Mouse (Mus musculus) B cell, adult 2 months (primary cell): ENCODE measurements around the gene Pfkfb3.
"Not testable (repeated sequence)": the region's sequence is repeated elsewhere in the genome, so short reads cannot be mapped to it uniquely, and the experiment has no call there.

Experiments
- DNase-seq, 2 experiments: peaks; one replicate each; pipeline ENCODE4 v3.0.0; 2022

The Pfkfb3 gene

DNA sequence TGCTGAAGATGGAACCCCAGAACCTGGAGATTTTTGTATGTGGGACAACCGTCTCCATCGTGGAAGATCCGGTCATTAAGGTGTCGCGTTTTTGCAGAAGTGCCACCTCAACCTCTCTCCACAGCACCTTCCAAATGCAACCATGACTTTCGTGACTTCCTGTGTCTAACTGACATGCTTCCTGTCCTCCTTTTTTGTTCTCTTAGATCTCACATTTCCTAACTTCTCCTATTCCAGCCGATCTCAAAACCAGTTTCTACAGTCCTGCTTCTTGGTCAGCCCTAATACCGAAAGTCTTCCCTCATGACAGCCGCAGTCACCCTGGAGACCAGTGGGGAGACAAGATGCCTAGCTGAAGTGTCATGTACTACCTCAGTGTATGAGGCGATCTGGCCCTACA lies 5.4 kb downstream of the Pfkfb3 start:
- peak; percentile 16 to 28 for DNase-seq

GRCm38 (mm10) chr2:11547609-11548008 lies 6.3 kb downstream of the Pfkfb3 start:
- peak; percentile 56 to 68 for DNase-seq

- DNase-seq: no peak
Measured at GRCm38 (mm10) chr2:11546091-11546490, 7.8 kb downstream of the Pfkfb3 start.

DNA sequence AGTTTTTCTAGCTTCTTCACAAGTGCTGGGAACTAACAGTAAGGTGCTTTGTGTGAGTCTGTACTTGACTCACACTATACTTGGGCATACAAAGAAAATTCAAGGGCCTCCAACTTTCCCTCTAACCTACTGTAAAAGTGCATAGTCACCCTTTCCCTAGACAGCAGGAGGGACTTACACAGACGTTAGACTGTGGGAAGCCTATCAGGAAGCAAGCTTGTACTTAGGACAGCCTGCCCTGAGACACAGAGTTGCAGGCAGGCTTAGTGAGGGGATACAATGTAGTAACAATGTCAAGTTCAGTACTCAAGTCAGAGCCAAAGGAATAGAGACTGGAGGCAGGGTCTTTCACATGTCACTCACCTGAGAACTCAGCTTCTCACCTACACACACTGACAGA lies 8.5 kb downstream of the Pfkfb3 start:
- DNase-seq: no peak

DNA sequence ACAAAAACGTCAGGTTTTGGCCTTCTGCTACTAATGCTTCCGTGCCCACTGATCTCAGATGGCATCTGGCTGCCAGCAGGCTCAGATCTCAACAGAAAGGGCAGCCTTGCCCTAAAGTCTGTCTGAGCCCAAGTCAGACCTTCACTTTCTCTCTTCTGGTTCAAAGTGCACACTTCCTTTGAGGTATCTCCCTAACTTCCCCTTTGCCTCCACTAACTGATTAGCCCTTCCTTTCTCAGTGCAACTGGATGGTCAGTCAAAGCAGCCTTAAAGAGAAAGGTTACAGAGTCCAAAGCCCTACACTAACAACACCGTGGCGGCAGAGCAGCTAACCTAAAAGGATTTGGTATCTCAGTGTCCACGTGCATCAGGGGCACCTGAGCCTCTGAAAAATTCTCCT lies 9.5 kb downstream of the Pfkfb3 start:
- DNase-seq: no peak

- DNase-seq: peak in 1 of 2 experiments; percentile 19
Measured at GRCm38 (mm10) chr2:11543158-11543557, 10.7 kb downstream of the Pfkfb3 start.

DNA sequence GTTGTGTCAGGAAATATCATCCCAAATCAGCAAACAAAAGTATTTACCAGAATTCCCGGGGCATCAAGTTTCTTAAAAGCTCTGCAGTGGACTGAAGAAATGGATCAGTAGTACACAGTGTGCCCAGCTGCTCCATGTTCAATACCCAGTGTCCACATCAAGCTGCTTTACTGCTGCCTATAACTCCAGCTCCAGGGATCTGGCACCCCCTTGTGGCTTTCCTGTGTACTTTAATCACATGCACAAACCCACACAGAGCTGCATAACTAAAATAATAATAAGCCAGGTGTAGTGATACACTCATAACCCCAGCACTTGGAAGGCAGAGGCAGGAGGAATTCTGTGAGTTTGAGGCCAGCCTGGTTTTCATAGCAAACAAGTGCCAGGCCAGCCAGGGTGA lies 11.2 kb downstream of the Pfkfb3 start:
- DNase-seq: peak; percentile 85 to 87

GRCm38 (mm10) chr2:11542121-11542520 lies 11.8 kb downstream of the Pfkfb3 start:
- DNase-seq: no peak

DNA sequence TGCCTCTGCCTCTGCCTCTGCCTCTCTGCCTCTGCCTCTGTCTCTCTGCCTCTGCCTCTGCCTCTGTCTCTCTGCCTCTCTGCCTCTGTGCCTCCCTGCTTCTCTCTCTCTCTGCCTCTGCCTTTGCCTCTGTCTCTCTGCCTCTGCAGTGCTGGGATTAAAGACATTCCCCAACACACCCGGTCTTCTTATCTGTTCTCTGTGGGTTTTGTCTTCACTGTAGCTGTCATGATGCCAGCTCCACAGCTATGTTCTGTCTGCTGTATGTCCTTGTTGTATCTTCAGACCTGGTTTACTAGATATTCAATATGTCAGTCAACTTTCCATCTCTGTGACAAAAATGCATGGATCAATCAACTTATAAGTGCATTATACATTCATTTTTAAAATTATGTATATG lies 12.3 kb downstream of the Pfkfb3 start:
- DNase-seq: not testable (repeated sequence)

DNA sequence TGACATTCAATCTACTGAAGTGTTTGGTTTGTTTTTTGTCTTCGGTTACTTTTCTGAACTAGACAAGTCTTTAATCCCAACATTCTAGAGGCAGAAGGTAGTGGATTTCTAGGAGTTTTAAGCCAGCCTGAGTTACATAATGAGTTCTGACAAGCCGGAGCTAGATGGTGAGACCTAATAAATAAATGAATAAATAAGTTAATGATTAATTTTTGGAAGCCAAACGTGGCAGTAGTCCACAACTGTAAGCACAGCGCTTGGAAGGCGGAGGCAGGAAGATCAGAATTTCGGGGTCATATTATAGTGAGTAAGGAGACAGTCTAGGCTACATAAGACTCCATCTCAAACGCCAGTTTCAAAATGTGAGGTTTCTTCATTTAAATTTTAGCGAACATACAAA lies 17.9 kb downstream of the Pfkfb3 start:
- no peak for DNase-seq

GRCm38 (mm10) chr2:11535412-11535928 lies 18.4 kb downstream of the Pfkfb3 start:
- DNase-seq: peak; percentile 74

- peak; percentile 24 to 33 for DNase-seq
Measured at GRCm38 (mm10) chr2:11534826-11535225, 19.1 kb downstream of the Pfkfb3 start.

DNA sequence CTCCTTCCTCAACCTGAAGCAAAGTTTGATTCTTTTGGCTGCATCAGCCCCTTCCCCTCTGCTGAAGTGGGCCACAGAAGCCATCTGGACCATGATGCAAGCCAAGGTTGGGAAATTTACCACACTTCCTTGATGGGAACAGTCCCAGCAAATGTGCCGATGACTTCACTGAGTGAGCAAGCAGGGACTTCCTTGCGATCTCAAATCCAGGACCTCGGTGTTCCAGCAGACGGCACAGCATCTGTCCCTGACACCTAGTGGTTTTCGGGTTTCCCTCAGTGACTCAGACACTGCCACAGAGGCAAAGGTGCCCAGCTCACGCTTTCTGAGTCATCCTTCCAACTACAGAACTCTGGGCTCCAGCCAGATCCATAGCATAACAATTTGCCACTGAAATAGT lies 23.8 kb downstream of the Pfkfb3 start:
- no peak for DNase-seq

DNA sequence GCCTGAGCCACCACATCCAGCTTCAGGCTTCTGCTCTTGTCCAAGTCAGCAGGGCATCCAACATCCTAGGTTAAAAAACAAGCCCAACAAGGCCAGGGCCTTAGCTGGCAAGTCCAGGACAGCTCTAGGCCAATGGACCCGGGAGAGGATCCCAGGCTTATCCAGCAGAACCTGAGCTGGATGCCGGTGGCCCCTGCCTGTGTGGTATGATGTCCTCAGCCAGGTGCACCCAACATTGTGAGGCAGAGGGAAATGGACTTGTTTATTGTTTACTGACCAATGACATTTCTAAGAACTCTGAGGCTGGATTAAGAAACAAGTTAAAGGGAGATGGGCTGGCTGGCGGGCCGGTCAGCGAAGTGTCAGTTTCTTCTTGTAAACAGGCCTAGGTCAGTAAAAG lies 27.8 kb downstream of the Pfkfb3 start:
- no peak for DNase-seq

DNA sequence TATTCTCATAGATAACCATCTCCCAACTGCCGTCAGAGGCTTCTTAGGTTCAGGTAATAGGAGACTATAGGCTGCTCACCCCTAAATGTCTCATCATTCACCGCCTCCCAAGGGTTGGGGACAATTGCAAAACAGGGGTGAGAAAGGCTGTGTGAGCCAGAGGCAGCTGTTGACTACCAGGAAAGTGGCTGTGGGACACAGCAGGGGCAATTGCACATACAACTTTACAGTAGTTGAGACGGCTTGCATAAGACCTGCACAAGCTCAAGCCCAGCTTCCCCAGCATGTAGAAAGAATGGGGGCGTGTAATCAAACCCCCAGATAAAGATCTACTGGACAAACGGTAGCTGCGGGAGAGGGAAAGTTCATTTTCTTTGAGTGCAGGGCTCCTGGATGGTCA lies 29.1 kb downstream of the Pfkfb3 start:
- DNase-seq: no peak

GRCm38 (mm10) chr2:11521758-11522157 lies 32.1 kb downstream of the Pfkfb3 start:
- no peak for DNase-seq

DNA sequence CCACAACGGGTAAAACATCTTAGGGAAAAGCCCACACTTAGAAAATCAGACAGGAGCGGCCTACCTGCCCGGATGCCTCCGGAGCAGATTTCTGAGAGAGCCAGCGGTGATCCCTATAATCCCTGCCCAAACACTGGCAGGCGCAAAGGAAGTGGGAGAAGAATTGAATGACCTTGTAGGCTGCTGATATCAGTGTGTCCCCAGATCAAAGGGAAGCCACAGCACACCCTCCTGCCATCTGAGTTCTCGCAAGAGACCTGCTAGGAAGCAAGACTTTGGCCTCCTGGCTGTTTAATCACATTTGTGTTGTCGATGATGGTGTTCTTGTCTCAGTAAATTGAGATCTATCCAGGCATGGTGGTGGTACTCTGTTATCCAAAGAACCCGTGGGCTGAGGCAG lies 33.1 kb downstream of the Pfkfb3 start:
- DNase-seq: no peak

DNA sequence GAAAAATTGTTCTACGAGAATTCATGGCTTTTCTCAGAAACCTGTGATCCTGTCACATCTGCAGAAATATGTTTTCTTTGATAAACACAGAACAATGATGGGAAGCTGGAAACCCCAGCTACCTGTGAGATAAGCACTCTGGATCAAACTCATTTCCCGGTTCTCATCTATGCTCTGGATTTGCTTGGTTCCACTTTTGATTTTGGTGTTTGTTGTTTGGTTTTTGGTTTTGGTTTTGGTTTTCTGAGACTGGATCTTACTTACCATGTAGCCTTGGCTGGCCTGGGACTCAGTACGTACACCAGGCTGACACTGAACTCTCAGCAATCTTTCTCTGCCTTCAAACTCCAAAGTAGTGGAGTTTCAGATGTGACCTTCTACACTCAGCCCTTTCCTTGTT lies 38.0 kb downstream of the Pfkfb3 start:
- DNase-seq: no peak

DNA sequence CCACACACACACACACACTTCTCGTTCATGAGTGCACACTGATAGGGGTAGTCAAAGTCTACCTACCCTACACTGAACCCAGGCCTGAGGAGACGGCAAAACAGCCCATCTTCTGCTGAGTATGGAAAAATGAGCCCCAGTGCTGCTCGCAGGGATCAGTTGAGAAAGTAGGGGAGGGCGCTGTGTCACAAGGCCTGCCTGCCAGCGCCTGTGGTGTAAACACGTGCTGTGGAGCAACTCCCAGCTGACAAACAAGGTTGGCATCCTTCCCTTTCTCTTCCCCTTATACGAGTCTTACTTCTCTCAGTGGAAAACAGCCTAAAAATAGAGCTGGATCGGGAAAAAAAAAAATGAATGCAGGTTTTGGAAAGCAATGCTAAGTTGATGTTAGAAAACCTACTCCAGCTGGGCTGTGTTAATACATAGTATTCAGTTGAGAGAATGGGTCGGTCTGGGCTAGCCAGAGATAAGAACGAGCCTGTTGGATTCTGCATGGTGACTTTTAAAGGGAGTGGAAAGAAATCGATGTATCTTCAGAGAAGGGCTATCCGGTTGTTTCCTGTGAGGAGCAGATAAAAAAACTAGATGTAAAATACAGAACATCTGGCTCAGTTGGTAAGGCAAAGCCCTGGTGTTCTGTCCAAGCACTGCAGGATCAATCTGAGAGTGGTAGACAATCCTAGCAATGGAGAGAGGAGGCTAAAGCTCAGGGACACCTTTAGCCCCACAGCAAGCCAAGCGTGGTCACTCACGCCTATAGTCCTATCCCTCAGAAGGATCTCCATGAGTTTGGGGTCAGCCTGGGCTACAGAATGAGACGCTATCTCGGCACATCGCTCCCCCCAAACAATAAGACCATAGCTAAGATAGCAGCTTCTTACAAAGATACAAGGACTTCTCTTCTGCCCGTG lies 40.6 kb downstream of the Pfkfb3 start:
- DNase-seq: no peak

GRCm38 (mm10) chr2:11512127-11512526 lies 41.8 kb downstream of the Pfkfb3 start:
- DNase-seq: no peak

GRCm38 (mm10) chr2:11503736-11504135 lies 50.1 kb downstream of the Pfkfb3 start:
- no peak for DNase-seq

DNA sequence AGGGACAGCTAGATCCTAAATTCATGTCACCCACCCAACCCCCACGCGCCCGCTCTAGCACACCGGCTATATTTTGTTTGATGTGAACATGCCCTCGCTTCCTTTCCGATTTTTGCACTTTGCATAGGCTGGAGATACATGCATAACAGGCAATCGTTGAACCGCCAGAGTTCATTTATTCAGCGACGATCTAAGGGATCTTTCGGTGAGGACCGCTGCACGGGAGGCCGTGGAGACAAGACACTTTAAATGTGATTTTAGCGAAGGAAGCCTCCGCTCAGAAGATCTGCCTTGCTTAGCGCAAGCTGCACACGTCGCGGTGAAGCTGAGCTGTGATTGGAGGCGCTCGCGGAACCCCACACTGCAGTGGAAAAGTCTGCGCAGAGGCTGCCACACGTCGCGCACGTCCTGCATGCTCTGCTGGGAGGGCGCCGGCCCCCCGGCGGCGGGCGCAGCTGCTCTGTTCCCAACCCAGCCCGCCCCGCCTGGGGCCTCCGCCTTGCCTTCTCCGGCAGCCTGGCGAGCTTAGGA lies 50.9 kb downstream of the Pfkfb3 start:
- peak; percentile 66 to 67 for DNase-seq

DNA sequence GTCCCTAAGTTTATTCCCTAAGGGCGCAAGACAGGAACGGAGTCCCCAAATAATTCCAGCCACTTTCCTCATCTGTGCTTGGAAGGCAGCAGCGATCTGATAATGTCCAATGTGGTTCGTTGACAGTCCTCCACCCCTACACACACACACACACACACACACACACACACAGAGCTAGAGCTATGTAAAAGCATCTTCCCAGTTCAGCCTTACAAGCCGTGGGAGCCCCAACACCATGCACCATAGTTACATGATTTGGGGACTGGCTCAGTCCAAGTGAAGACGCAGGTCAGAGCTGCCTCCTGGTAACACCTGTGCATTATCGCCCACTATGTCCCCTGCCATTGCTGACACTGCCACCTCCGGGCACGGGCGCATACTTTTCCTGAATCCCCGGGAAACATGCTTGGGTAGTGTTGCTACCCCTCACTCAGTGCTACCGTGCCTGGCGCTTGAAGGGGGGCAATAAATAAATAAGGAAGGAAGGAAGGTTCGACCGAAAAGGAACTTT lies 51.6 kb downstream of the Pfkfb3 start:
- DNase-seq: no peak
